Mouse (Mus musculus) kidney, adult 2 months (tissue): ENCODE data around the gene Kcnh1.

ENCODE experiments used
- CTCF ChIP-seq: fragments of 200-500 bp; conservative IDR thresholded peaks from 2 replicates; pipeline ENCODE4 v1.5.1; 2011; ENCODE audit warnings: low read depth, mild to moderate bottlenecking, control low read depth, low read length, moderate library complexity, mixed read lengths; ENCODE audit not compliant: insufficient read depth, insufficient read length
- POLR2A ChIP-seq: fragments of 200-500 bp; IDR thresholded peaks from one replicate; pipeline ENCODE4 v1.6.1; 2011; ENCODE audit warnings: low read depth, low read length, control low read depth

DNA sequence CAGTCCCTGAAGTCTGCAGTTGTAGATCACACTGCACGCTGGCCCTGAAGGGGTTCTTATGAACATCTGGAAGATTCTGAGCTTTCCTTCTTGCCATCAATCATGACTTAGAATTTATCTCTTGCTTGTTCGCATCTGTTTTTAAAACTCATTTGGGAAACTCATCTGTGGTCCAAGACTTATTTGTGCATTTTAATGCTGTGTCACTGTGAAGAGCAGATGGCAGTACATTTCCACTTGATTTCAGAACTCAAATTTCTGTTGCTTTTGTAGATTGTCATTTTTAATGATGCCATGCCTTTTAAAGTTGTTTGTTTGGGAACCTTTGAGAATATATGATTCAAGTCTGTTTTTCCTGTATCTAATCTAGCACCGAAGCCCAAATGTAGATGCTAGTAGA, 19.1 kb upstream of the Kcnh1 start:
- no peak for TF ChIP-seq CTCF
- no peak for TF ChIP-seq POLR2A
